Mouse (Mus musculus) testis, adult 2 months (tissue): ENCODE measurements around the gene Cuedc1. TPM values are rescaled to one million over a fixed set of nuclear protein-coding genes. Genes with fewer than 3 reads are reported as not detected.
A peak's percentile ranks its signal among the peaks of the same experiment; 100 is the strongest.

Source experiments
- H3K27ac ChIP-seq: fragments of 200-500 bp; 2 replicates; pipeline ENCODE4 v1.5.1; 2012; ENCODE audit warnings: low read depth, low read length; ENCODE audit not compliant: control insufficient read depth, insufficient read depth
- H3K27me3 ChIP-seq: fragments of 200-500 bp; 2 replicates; pipeline ENCODE4 v1.6.1; 2012; ENCODE audit warnings: mild to moderate bottlenecking, low read length, moderate library complexity; ENCODE audit not compliant: control insufficient read depth, insufficient read depth
- H3K36me3 ChIP-seq: fragments of 200-500 bp; 2 replicates; pipeline ENCODE4 v1.6.1; 2012; ENCODE audit warnings: mild to moderate bottlenecking, low read length; ENCODE audit not compliant: control insufficient read depth, insufficient read depth
- H3K4me1 ChIP-seq: fragments of 200-500 bp; 2 replicates; pipeline ENCODE4 v1.6.1; 2012; ENCODE audit warnings: low read length; ENCODE audit not compliant: control insufficient read depth, insufficient read depth
- H3K4me3 ChIP-seq: fragments of 200-500 bp; 2 replicates; pipeline ENCODE4 v1.5.1; 2012; ENCODE audit warnings: low read depth, mild to moderate bottlenecking, low read length, moderate library complexity, mixed read lengths; ENCODE audit not compliant: control insufficient read depth
- CTCF ChIP-seq: fragments of 200-500 bp; IDR thresholded peaks from 2 replicates; pipeline ENCODE4 v1.5.1; 2012; ENCODE audit warnings: low read depth, mild to moderate bottlenecking, inconsistent platforms, low read length, moderate library complexity; ENCODE audit not compliant: control insufficient read depth, insufficient read depth, insufficient replicate concordance
- POLR2A ChIP-seq: fragments of 200-500 bp; IDR thresholded peaks from 2 replicates; pipeline ENCODE4 v1.6.1; 2012; ENCODE audit warnings: low read depth, mild to moderate bottlenecking, inconsistent platforms, low read length, moderate library complexity; ENCODE audit not compliant: control insufficient read depth
- polyA plus RNA-seq: library from polyadenylated mRNA; depleted of rRNA; stranded (reverse); fragments of >200 nt; gene quantifications from 2 replicates; pipeline ENCODE4 v1.2.3, GENCODE M21; 2012; rRNA removed

Cuedc1 gene
- polyA plus RNA-seq: 1.9 and 3.9 TPM in 2 replicates

DNA sequence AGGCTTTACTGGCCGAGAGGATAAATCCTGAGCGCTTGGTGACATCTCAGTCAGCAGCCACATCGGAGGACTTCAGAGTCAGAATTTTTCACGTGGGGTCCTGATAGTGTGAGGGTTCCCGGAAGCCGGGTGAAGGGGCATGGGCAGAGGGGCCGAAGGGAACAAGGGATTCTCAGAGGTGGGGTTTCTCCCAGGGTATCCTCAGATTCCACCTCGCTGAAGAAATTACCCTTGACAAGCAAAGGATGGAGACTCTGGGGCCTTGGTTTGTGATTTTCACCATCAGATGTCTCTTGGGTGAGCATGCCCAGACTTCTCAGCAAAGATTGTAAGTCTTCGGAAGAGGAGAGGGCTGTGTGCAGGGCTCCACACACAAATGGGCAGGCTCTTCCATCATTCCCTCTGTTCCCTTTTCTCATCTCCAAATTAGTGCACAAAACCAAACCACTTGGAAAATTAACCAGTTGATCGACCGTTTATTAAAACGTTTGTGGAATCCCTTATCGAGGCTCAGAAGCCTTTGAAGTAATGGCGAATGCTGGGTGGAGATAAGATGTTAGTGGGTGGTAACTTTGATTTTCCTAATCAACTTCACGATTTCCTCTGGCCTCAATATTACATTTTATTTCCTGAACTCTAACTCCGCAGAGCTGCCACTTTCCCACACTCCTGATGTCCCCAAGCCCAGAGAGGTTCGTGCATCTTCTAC is at the start of gene Cuedc1:
Gene Cuedc1, plus strand, starts transcription at position 38 of the 709 bp plus-strand sequence.
- H3K4me1 ChIP-seq: peaks cover 17% of the 10 kb centered on the region
- peak within 1 kb of the TSS; percentile 77 for H3K4me3 ChIP-seq
- no peaks in the 10 kb centered on the region for H3K27me3 ChIP-seq
- peak within 1 kb of the TSS; percentile 49 for H3K27ac ChIP-seq
- TF ChIP-seq CTCF (no peak), POLR2A (no peak)
- no peaks in the 10 kb centered on the region for H3K36me3 ChIP-seq

DNA sequence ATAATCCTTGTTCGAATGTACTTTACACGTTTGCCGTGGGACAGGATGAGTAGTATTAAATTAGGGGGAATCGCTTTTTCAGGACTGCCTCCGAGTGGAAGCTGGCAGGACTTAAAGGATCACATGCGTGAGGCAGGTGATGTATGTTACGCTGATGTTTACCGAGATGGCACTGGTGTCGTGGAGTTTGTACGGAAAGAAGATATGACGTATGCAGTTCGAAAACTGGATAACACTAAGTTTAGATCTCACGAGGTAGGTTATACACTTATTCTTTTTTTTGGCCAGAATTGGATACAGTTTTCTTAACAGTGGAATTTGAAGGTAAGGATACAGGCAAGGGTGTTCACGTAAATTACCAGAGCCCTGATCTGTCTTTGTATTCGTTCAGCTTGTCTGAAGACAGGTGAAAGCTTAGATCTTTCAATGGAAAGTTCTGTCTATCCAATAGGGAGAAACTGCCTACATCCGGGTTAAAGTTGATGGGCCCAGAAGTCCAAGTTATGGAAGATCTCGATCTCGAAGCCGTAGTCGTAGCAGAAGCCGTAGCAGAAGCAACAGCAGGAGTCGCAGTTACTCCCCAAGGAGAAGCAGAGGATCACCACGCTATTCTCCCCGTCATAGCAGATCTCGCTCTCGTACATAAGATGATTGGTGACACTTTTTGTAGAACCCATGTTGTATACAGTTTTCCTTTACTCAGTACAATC is 48.7 kb upstream of the Cuedc1 start:
- Histone ChIP-seq H3K27ac (peak overlapping the region; percentile 43), H3K27me3 (no peaks in the 10 kb centered on the region), H3K36me3 (peaks cover 3% of the 10 kb centered on the region), H3K4me1 (peaks cover 4% of the 10 kb centered on the region), H3K4me3 (peak overlapping the region; percentile 86)
- no peak for TF ChIP-seq CTCF
- no peak for TF ChIP-seq POLR2A

DNA sequence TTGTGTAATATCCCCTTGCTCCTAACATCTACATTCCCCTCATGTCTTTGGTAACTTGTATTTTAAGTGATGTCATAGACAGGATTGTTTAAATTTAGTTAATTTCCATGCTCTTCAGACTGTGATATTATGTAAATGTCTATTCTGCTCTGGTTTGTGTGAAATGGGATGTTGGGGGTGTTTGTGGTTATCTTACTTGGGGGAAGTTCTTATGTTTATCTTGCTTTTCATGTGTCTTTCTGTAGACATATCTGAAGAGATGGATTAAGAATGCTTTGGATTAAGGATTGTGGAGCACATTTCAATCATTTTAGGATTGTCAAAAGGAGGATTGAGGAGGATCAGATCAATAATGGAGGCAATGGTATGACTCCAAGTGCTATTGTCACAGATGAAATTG is 48.1 kb upstream of the Cuedc1 start:
- no peaks in the 10 kb centered on the region for H3K27me3 ChIP-seq
- H3K4me1 ChIP-seq: peaks cover 4% of the 10 kb centered on the region
- H3K27ac ChIP-seq: no peak overlapping the region
- H3K4me3 ChIP-seq: no peak overlapping the region
- no peak for TF ChIP-seq CTCF
- TF ChIP-seq POLR2A: no peak
- H3K36me3 ChIP-seq: peaks cover 3% of the 10 kb centered on the region

DNA sequence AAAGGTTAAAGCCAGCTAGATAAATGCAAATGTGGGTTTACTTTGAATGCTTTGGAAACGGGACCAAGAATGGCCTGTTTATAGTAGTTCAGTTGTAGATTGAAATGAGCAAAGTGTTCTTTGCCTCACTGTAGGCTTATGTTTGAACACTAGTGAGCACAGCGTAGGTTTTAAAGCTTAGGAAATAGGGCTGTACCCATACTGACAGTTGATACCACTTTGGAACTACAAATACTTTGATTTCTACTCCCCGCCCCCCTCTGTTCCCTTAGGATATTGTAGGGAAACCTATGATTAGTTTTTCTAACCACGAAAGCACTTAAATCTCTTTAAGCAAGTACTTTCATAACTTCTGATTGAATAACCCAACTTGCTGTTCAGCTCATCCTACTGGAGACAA is 45.2 kb upstream of the Cuedc1 start:
- TF ChIP-seq POLR2A: no peak
- no peak for TF ChIP-seq CTCF
- H3K4me1 ChIP-seq: no peaks in the 10 kb centered on the region
- H3K36me3 ChIP-seq: peaks cover 3% of the 10 kb centered on the region
- H3K4me3 ChIP-seq: no peak overlapping the region
- H3K27ac ChIP-seq: no peak overlapping the region
- H3K27me3 ChIP-seq: no peaks in the 10 kb centered on the region

DNA sequence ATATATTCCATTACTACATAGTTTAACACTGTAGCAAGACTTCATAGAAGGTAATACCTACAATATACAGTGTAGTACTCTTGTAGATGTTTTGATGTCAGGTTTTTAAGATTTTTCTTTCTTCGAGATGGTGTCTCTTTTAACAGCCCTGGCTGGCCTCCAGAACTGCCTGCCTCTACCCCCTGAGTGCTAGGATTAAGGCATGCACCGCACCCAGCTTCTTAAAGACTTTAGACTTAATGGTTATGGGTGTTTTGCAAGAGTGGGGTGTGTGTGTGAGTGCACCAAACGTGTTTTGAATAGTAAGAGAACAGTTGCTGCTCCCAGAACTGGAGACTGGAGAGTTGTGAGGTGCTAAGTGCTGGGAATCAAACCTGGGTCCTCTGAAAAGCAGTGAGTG is 44.0 kb upstream of the Cuedc1 start:
- peaks cover 3% of the 10 kb centered on the region for H3K36me3 ChIP-seq
- no peak for TF ChIP-seq POLR2A
- no peak for TF ChIP-seq CTCF
- no peak overlapping the region for H3K27ac ChIP-seq
- no peaks in the 10 kb centered on the region for H3K27me3 ChIP-seq
- no peaks in the 10 kb centered on the region for H3K4me1 ChIP-seq
- no peak overlapping the region for H3K4me3 ChIP-seq

DNA sequence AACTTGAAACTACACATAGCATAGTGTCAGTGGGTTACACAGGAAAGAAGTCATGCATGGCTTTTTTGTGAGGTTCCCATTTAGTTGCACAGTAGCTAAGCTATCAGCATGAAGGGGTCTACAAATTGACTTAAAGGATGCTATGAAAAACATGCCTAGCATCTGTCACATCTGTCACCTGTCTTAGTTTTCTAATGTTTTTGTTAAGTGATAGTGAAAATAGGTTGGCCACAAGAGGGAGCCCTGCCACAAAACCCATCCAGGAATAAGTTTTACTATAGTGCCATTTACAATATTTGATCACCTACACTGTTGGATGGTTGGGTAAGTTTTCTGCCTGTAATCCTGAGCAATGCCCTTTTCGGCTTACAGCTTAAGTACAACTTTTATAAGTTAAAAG is 43.3 kb upstream of the Cuedc1 start:
- H3K4me1 ChIP-seq: no peaks in the 10 kb centered on the region
- TF ChIP-seq CTCF: no peak
- TF ChIP-seq POLR2A: no peak
- H3K27ac ChIP-seq: no peak overlapping the region
- no peaks in the 10 kb centered on the region for H3K36me3 ChIP-seq
- no peak overlapping the region for H3K4me3 ChIP-seq
- no peaks in the 10 kb centered on the region for H3K27me3 ChIP-seq

DNA sequence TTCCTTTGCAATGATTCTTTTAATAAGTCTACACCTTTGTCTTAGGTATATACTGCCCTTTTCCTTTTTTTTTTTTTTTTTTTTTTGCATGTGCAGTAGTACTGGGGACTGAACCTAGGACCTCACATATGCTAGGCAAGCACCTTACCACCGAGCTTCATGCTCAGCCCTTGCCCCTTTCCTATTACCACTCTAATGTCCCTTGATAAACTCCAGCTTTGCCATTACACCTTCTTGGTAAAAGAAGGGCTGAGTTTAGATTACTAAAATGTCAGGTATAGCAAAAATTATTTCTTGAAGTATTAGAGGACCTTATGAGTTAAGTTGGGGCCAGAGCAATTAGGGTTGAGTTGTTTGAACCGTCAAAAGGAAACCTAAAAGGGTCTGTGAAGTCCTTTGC is 42.1 kb upstream of the Cuedc1 start:
- no peaks in the 10 kb centered on the region for H3K36me3 ChIP-seq
- TF ChIP-seq POLR2A (no peak), CTCF (no peak)
- H3K27me3 ChIP-seq: no peaks in the 10 kb centered on the region
- H3K4me3 ChIP-seq: no peak overlapping the region
- no peaks in the 10 kb centered on the region for H3K4me1 ChIP-seq
- H3K27ac ChIP-seq: no peak overlapping the region

DNA sequence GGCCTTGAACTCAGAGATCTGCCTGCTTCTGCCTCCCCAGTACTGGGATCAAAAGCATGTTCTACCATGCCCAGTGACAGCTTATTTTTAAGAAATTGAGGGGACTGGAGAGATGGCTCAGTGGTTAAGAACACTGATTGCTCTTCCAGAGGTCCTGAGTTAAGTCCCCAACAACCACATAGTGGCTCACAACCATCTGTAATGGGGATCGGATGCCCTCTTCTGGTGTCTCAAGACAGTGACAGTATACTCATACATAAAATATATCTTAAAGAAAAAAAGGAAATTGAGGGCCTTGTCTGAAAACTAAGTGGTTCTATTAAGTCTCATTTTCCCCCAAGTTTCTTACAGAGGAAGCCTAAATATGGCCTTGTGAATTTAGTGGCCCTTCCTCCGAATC is 40.1 kb upstream of the Cuedc1 start:
- Histone ChIP-seq H3K36me3 (no peaks in the 10 kb centered on the region), H3K4me1 (no peaks in the 10 kb centered on the region), H3K4me3 (no peak overlapping the region), H3K27me3 (no peaks in the 10 kb centered on the region), H3K27ac (no peak overlapping the region)
- TF ChIP-seq CTCF (no peak), POLR2A (no peak)
